8 mouse cellular contexts compared by ENCODE assay signal in genomic region chr1:185328721-185329610, GRCm38 (mm10). TPM values are rescaled to one million over a fixed set of nuclear protein-coding genes. Genes with fewer than 3 reads are reported as not detected.
A peak's percentile ranks its signal among the peaks of the same experiment; 100 is the strongest.
DNase-seq lines count a peak whose midpoint lies in the region; ATAC-seq and TF ChIP-seq lines count a peak whose summit lies in the region.

Gene Iars2, minus strand, starts transcription at chr1:185329396.

- no peaks in the 10 kb centered on the region for H3K9me3 ChIP-seq in heart, embryonic 14.5 days (ENCODE audit: control insufficient read depth, low read length)
- H3K9me3 ChIP-seq in liver, embryonic 14.5 days (ENCODE audit: control insufficient read depth, low read length), result no peaks in the 10 kb centered on the region
- H3K9me3 ChIP-seq in neural tube, embryonic 11.5 days (ENCODE audit: control insufficient read depth, low read length), result no peaks in the 10 kb centered on the region
- no peaks in the 10 kb centered on the region for H3K9me3 ChIP-seq in stomach, postnatal 0 days (ENCODE audit: control insufficient read depth, low read length)

- H3K4me3 ChIP-seq in brown adipose tissue, adult 24 weeks (ENCODE audit: insufficient read depth, low read depth, low read length), result peak within 1 kb of the TSS; percentile 97
- peak within 1 kb of the TSS; percentile 82 to 86 for H3K4me3 ChIP-seq in heart, embryonic 14.5 days (ENCODE audit: control insufficient read depth in 1 of 2, insufficient read depth in 1 of 2, low read depth in 1 of 2, low read length in 2 of 2)
- peak within 1 kb of the TSS; percentile 59 to 76 for H3K4me3 ChIP-seq in liver, embryonic 14.5 days (ENCODE audit: insufficient read depth in 1 of 2, low read depth in 2 of 2, low read length in 2 of 2)
- peak within 1 kb of the TSS; percentile 65 for H3K4me3 ChIP-seq in neural tube, embryonic 11.5 days (ENCODE audit: low read depth, low read length)
- H3K4me3 ChIP-seq in stomach, postnatal 0 days (ENCODE audit: low read depth, low read length), result peak within 1 kb of the TSS; percentile 95

- H3K4me1 ChIP-seq in brown adipose tissue, adult 24 weeks (ENCODE audit: control insufficient read depth, insufficient read depth, insufficient read length, low read length), result peaks cover 5% of the 10 kb centered on the region; the same call in 1 of the 2 replicates
- peaks cover 4 to 12% of the 10 kb centered on the region in 2 experiments for H3K4me1 ChIP-seq in heart, embryonic 14.5 days (ENCODE audit: control insufficient read depth in 2 of 2, insufficient read depth in 2 of 2, low read length in 2 of 2)
- peaks cover 0 to 9% of the 10 kb centered on the region in 2 experiments for H3K4me1 ChIP-seq in liver, embryonic 14.5 days (replicated peaks; ENCODE audit: control insufficient read depth in 2 of 2, insufficient read depth in 2 of 2, low read length in 1 of 2)
- peaks cover 9% of the 10 kb centered on the region for H3K4me1 ChIP-seq in neural tube, embryonic 11.5 days (ENCODE audit: control insufficient read depth, insufficient read depth, low read length)
- H3K4me1 ChIP-seq in stomach, postnatal 0 days (replicated peaks; ENCODE audit: control insufficient read depth, insufficient read depth), result no peaks in the 10 kb centered on the region

- peak within 1 kb of the TSS; percentile 93 for H3K9ac ChIP-seq in heart, embryonic 14.5 days (ENCODE audit: low read length)
- H3K9ac ChIP-seq in liver, embryonic 14.5 days (replicated peaks), result peak within 1 kb of the TSS; percentile 72
- peak within 1 kb of the TSS; percentile 79 for H3K9ac ChIP-seq in neural tube, embryonic 11.5 days (ENCODE audit: low read length)
- H3K9ac ChIP-seq in stomach, postnatal 0 days (ENCODE audit: low read length), result peak within 1 kb of the TSS; percentile 94

- ATAC-seq in heart, embryonic 14.5 days (ENCODE audit: insufficient number of reproducible peaks, insufficient read depth, low FRiP score, low read depth), result peak; percentile 83
- ATAC-seq in liver, embryonic 14.5 days (ENCODE audit: insufficient read depth), result peak; percentile 90
- peak; percentile 87 for ATAC-seq in neural tube, embryonic 11.5 days (ENCODE audit: insufficient read depth, low FRiP score, low TSS enrichment)
- peak; percentile 81 for ATAC-seq in stomach, postnatal 0 days (ENCODE audit: low FRiP score, low TSS enrichment)

- peak; percentile 92 for DNase-seq in CD4-positive, CD25-positive, alpha-beta regulatory T cell, adult 2 months (ENCODE audit: low read depth, low spot score)
- DNase-seq in fibroblast of lung, adult 2 months (ENCODE audit: low read depth), result peak; percentile 54
- DNase-seq in kidney, postnatal 25 days, result peak; percentile 91 to 93
- DNase-seq in liver, embryonic 14.5 days (ENCODE audit: low read depth in 3 of 3, low spot score in 3 of 3), result peak; percentile 71 to 76 (median 71)
- DNase-seq in neural tube, embryonic 11.5 days (ENCODE audit: low spot score), result peak; percentile 92
- peak; percentile 94 for DNase-seq in stomach, postnatal 0 days (ENCODE audit: low spot score)

- WGBS in heart, embryonic 14.5 days, result under 1% methylated on average over 76 of the region's 76 CpGs
- WGBS in liver, embryonic 14.5 days (ENCODE audit: insufficient replicate concordance), result under 1% methylated on average over 73 of the region's 76 CpGs
- WGBS in neural tube, embryonic 11.5 days, result under 1% methylated on average over 66 of the region's 76 CpGs
- WGBS in stomach, postnatal 0 days, result under 1% methylated on average over 67 of the region's 76 CpGs

- H3K27me3 ChIP-seq in heart, embryonic 14.5 days (ENCODE audit: control insufficient read depth, insufficient read depth, low read length), result no peaks in the 10 kb centered on the region
- no peaks in the 10 kb centered on the region for H3K27me3 ChIP-seq in liver, embryonic 14.5 days (ENCODE audit: control insufficient read depth, insufficient read depth, low read length)
- no peaks in the 10 kb centered on the region for H3K27me3 ChIP-seq in neural tube, embryonic 11.5 days (ENCODE audit: control insufficient read depth, insufficient read depth, low read length)
- H3K27me3 ChIP-seq in stomach, postnatal 0 days (ENCODE audit: control insufficient read depth, insufficient read depth, low read length), result no peaks in the 10 kb centered on the region

- H3K36me3 ChIP-seq in heart, embryonic 14.5 days (ENCODE audit: control insufficient read depth, insufficient read depth, low read length), result peaks cover 34% of the 10 kb centered on the region
- peaks cover 14% of the 10 kb centered on the region for H3K36me3 ChIP-seq in liver, embryonic 14.5 days (replicated peaks; ENCODE audit: control insufficient read depth, insufficient read depth, low read depth)
- H3K36me3 ChIP-seq in neural tube, embryonic 11.5 days (ENCODE audit: control insufficient read depth, insufficient read depth, low read length), result peaks cover 1% of the 10 kb centered on the region
- peaks cover 4% of the 10 kb centered on the region for H3K36me3 ChIP-seq in stomach, postnatal 0 days (ENCODE audit: control insufficient read depth, insufficient read depth, low read length)

- H3K27ac ChIP-seq in brown adipose tissue, adult 24 weeks (replicated peaks; ENCODE audit: low read depth, low read length), result peak within 1 kb of the TSS; percentile 87
- H3K27ac ChIP-seq in heart, embryonic 14.5 days (replicated peaks in 1 of 2; ENCODE audit: control insufficient read depth in 1 of 2, insufficient read depth in 1 of 2, low read depth in 2 of 2, low read length in 2 of 2), result peak within 1 kb of the TSS; percentile 86 to 95
- H3K27ac ChIP-seq in liver, embryonic 14.5 days, result peak within 1 kb of the TSS; percentile 2
- H3K27ac ChIP-seq in neural tube, embryonic 11.5 days (ENCODE audit: low read depth, low read length), result peak within 1 kb of the TSS; percentile 74
- peak within 1 kb of the TSS; percentile 97 for H3K27ac ChIP-seq in stomach, postnatal 0 days (replicated peaks)

- H3K4me2 ChIP-seq in heart, embryonic 14.5 days (ENCODE audit: low read length), result peak within 1 kb of the TSS; percentile 58
- H3K4me2 ChIP-seq in liver, embryonic 14.5 days (ENCODE audit: low read depth), result peak within 1 kb of the TSS; percentile 85
- H3K4me2 ChIP-seq in neural tube, embryonic 11.5 days (ENCODE audit: low read depth), result peak within 1 kb of the TSS; percentile 57
- peak within 1 kb of the TSS; percentile 83 for H3K4me2 ChIP-seq in stomach, postnatal 0 days (replicated peaks; ENCODE audit: low read depth)

- TF ChIP-seq EP300 in liver, embryonic 14.5 days (IDR thresholded peaks at IDR 0.05; ENCODE audit: low read depth), result no peak
- TF ChIP-seq EP300 in stomach, postnatal 0 days (optimal IDR thresholded peaks at IDR 0.05), result no peak

- no peak; the same call in 1 of the 2 replicates for TF ChIP-seq CTCF in liver, embryonic 14.5 days (IDR thresholded peaks at IDR 0.05; ENCODE audit: low read depth)
- TF ChIP-seq CTCF in stomach, postnatal 0 days (IDR thresholded peaks at IDR 0.05; ENCODE audit: low read depth), result no peak

RNA-seq across cellular contexts. Expression of gene Iars2, which starts in this region (rescaled TPM):
- polyA plus RNA-seq in brown adipose tissue, adult 24 weeks (2012; ENCODE audit: insufficient read depth, insufficient read length, missing spikeins), result 71.9 and 72.7 TPM in 2 replicates
- polyA plus RNA-seq in heart, embryonic 14.5 days (2014; fragmentation: Nextera tagmentation; extraction: Ambion mirVana), result 43.9 and 46.6 TPM in 2 replicates
- polyA plus RNA-seq in liver, embryonic 14.5 days (2012; rRNA removed), result 12.3 and 17.6 TPM in 2 replicates
- polyA plus RNA-seq in liver, embryonic 14.5 days (2014; fragmentation: Nextera tagmentation; extraction: Ambion mirVana), result 19.1 and 21.9 TPM in 2 replicates
- 21.4 and 27.0 TPM in 2 replicates for polyA plus RNA-seq in neural tube, embryonic 11.5 days (2014; fragmentation: Nextera tagmentation; extraction: Ambion mirVana)
- polyA plus RNA-seq in stomach, postnatal 0 days (2015; fragmentation: Nextera tagmentation; extraction: Ambion mirVana), result 25.5 and 26.6 TPM in 2 replicates

Comparison
In these comparisons a context has a peak if more than half of its experiments do, and no peak if none do; other contexts are left out.
1. Peak in every context shown above with its lines: DNase-seq, ATAC-seq, H3K4me3 ChIP-seq and H3K27ac ChIP-seq.
2. H3K27ac ChIP-seq: peak in every context shown above with its lines; median percentile 97 in stomach, postnatal 0 days; 90 in heart, embryonic 14.5 days; 87 in brown adipose tissue, adult 24 weeks; 74 in neural tube, embryonic 11.5 days; 2 in liver, embryonic 14.5 days.